Mouse (Mus musculus): ENCODE results near the gene Ccdc69.
"Not testable (repeated sequence)": the region's sequence is repeated elsewhere in the genome, so short reads cannot be mapped to it uniquely, and the experiment has no call there.

GRCm38 (mm10) chr11:55096296-55096695 lies 18.4 kb upstream of the Ccdc69 start:
- TF ChIP-seq CTCF (IDR thresholded peaks at IDR 0.05; ENCODE audit: control insufficient read depth, insufficient read depth, insufficient read length); MAX (IDR thresholded peaks at IDR 0.05); CEBPB (IDR thresholded peaks at IDR 0.05; ENCODE audit: low read depth): not testable (repeated sequence)
